Mouse (Mus musculus) left cerebral cortex, postnatal 36 days (tissue): ENCODE results near the gene Lrrc7. TPM values are rescaled to one million over a fixed set of nuclear protein-coding genes. Genes with fewer than 3 reads are reported as not detected.

Source experiments
- DNase-seq, 2 experiments: peaks; one replicate each; pipeline ENCODE4 v3.0.0; 2021 to 2022; ENCODE audit warnings: low spot score in 2 of 2, mixed read lengths in 1 of 2
- intact Hi-C: fragments of 180-260 bp; cut with DNase I; formaldehyde crosslinking; loops from one replicate; pipeline ENCODE4 v1.15.1; 2025
- total RNA-seq, 2 experiments: library from RNA; stranded (reverse); gene quantifications; 2 replicates each; pipeline ENCODE4 v1.2.3; 2021

Lrrc7 gene
- total RNA-seq, 2 experiments from 2014 or later, result 106 to 140 TPM

GRCm38 (mm10) chr3:158386848-158387247 is 175.2 kb downstream of the Lrrc7 start:
- intact Hi-C loops, result no loop called here
- DNase-seq, result no peak

GRCm38 (mm10) chr3:158375885-158376284 is 186.1 kb downstream of the Lrrc7 start:
- no peak for DNase-seq
- intact Hi-C loops, result no loop called here

DNA sequence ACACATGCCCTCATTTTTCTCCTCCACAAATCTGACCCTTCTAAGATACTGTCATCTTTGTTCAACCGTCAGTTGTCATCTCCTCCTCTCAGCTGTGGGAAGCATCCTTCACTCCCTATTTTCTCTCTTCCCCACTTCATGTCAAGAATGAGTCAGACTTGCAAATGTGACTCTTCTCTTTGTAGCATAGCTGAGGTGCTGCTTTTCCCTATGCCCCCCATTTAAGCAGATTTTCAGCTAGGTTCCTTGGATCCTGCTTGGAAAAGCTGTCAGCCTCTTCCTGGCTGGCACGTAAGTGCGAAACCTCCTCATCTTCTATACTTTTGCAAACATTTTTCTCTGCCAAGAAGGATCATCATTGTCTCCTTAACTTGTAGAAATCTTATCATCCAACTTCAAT is 192.9 kb downstream of the Lrrc7 start:
- peak in 1 of 2 experiments; percentile 34 for DNase-seq
- intact Hi-C loops, result loop anchor here (10.0 kb wide), 1 partner anchor 186 kb away; no protein-coding TSS in a partner anchor

DNA sequence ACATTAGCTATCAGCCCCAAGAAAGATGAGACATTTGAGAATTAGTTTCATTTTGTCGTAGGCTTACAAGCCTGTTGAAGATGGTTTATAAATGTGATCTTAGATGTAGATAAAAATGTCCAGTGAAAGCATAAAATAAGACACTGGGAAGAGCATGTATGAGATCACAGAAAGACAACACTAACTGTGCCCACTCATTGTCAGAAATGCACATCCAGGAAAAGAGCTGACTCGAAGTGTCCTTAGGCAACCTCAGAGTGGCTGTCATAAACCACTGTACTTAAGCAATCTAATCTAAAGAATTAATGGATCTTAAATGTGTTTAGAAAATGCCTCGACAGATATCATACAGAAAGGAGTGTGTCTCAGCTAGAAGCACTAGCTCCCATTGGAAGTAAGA is 196.2 kb downstream of the Lrrc7 start:
- intact Hi-C loops, result loop anchor here (10.0 kb wide), 1 partner anchor 189 kb away; no protein-coding TSS in a partner anchor

DNA sequence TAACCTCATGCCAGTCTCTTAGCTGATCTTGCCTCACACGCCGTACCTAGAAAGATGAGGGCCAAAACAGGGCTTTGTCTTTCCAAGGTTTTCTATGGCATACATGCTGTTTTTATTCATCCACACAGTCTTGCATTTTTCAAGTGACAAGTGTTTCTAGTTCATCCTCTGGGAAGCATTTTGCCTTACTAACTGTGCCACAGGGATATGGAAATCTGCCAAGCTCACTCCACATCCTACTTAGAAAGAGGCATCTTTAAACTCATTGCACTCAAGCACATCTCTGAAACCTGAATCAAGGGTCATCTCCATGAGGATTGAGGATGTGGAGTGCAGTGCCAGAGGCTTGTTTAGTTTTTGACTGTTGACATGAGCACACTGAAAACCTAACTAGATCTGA is 199.9 kb downstream of the Lrrc7 start:
- no peak for DNase-seq
- intact Hi-C loops, result loop anchor here (10.0 kb wide), 1 partner anchor 193 kb away; no protein-coding TSS in a partner anchor

More for the DNA sequence above, 196.2 kb downstream of the Lrrc7 start:
- DNase-seq, result no peak

DNA sequence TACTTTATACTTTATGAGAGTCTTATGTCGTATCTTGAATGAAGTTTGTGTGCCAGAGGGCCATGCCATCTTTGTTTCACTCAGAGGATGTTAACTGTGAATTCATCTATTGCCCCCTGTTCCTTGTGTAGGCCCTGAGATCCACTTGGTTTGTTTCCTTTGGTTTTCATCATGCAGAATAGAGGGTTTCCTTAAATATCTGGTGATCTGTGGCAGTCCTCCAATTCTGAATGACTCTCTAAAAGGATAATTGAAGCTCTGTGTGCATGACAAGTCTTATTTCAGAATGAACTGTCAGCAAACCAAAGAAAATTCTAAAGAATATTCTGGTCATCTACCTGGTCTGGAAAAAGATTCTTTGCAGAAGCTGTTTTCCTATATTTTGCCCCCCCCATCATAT is 205.3 kb downstream of the Lrrc7 start:
- no peak for DNase-seq
- intact Hi-C loops, result no loop called here

GRCm38 (mm10) chr3:158356194-158356593 is 205.8 kb downstream of the Lrrc7 start:
- intact Hi-C loops, result no loop called here
- no peak for DNase-seq

GRCm38 (mm10) chr3:158340808-158341207 is 221.2 kb downstream of the Lrrc7 start:
- no peak for DNase-seq
- intact Hi-C loops, result no loop called here

- intact Hi-C loops, result no loop called here
- DNase-seq, result no peak
These were observed 231.9 kb downstream of the Lrrc7 start for GRCm38 (mm10) chr3:158330085-158330484.

DNA sequence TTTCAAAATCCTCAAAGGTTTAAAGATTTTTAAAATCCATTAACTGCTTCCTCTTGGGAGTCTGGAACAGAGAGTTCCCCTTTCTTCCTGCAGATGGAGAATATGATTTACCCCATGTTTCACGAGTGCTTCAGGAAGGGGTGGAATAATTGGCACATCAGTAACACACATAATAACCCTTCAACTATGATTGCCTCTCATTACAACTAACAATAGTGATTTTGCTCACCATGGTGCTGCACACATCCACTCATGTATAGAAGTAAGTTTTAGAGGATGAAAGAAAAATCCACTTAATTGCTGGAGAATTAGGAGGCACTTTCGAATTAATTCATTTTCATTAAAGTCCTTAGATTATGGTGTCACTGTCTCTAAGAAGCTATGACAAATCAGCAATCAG is 251.6 kb downstream of the Lrrc7 start:
- intact Hi-C loops, result no loop called here
- no peak for DNase-seq

- intact Hi-C loops, result no loop called here
- no peak for DNase-seq
These were observed 254.6 kb downstream of the Lrrc7 start for GRCm38 (mm10) chr3:158307415-158307814.

- DNase-seq, result no peak
- intact Hi-C loops, result no loop called here
These were observed 263.3 kb downstream of the Lrrc7 start for GRCm38 (mm10) chr3:158298732-158299131.

DNA sequence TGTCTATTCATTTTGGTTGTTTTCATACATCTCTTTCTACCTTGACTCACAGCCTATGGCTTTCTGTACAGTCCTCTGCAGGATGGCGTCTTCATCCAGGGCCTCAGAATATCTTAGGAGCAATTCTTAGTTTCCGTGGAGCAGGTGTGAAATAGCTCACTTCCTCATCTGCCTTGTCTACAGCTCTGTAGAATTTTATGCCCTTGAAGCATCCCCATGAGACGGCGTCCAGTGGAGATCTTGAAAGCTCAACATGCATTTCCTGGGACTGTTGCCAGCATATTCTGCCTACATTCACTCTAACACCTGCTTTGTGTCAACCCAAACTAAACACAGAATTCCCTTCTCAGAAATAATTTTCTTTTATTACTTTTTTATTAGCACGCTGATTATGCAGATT is 267.0 kb downstream of the Lrrc7 start:
- intact Hi-C loops, result no loop called here
- DNase-seq, result peak; percentile 26 to 27

DNA sequence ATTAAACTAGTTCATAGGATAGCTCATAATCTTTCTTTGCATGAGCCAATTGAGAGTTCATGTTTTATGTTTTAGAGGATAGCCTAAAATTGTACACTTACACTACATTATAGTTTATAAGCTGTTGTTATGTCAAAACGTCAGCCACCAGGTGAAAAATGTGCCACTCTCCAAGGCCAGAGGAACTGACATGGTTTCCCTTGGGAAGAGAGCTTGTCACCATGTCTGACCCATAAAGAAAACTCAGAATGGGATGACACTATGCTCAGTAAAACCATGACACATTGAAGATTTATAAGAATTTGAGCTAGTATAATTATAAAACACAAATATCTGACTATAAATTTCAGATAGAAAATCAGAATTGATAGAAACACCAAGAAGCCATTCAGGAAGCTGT is 277.6 kb downstream of the Lrrc7 start:
- intact Hi-C loops, result no loop called here
- DNase-seq, result no peak

GRCm38 (mm10) chr3:158278631-158279030 is 283.4 kb downstream of the Lrrc7 start:
- intact Hi-C loops, result no loop called here
- peak in 1 of 2 experiments; percentile 21 for DNase-seq

- no peak for DNase-seq
- intact Hi-C loops, result no loop called here
These were observed 289.3 kb downstream of the Lrrc7 start for GRCm38 (mm10) chr3:158272700-158273099.

DNA sequence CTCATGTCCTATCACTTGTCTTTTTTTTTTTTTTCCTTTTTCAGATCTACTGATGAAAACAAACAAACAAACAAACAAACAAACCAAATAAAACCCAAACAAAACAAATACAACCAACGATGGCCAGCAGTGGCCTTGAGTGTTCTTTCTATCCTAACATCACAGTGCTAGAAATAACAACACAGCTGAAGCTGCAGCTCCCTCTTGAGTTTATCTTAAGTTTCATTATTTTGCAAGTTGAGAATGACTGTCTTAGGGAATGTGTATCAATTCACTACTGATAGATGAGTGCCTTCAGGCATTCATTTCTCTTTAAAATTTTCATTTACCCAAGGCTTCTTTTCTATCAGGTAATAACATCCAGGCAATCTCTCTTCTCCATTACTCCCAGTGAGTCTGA is 291.1 kb downstream of the Lrrc7 start:
- intact Hi-C loops, result no loop called here
- no peak for DNase-seq

- intact Hi-C loops, result no loop called here
- no peak for DNase-seq
These were observed 309.4 kb downstream of the Lrrc7 start for GRCm38 (mm10) chr3:158252576-158252975.

- DNase-seq, result no peak
- intact Hi-C loops, result no loop called here
These were observed 314.3 kb downstream of the Lrrc7 start for GRCm38 (mm10) chr3:158247672-158248071.

DNA sequence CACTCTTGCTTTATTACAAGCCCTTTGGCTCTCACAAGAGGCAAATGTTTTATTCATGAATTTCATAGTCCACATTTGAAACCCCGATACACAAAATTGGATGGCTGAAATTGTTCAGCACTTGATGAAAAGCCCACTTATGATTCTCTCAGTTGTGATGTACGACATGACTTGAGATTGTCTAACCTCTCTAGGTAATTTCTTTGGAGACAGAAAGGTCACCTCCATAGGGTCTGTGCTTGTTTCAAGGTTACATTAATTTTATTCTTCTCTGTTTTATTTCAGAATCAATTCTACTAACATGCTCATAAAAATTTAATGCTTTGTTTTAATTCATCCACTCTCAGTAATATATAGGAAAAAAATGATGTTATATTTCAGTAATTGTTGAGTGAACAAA is 351.4 kb downstream of the Lrrc7 start:
- no peak for DNase-seq
- intact Hi-C loops, result no loop called here

DNA sequence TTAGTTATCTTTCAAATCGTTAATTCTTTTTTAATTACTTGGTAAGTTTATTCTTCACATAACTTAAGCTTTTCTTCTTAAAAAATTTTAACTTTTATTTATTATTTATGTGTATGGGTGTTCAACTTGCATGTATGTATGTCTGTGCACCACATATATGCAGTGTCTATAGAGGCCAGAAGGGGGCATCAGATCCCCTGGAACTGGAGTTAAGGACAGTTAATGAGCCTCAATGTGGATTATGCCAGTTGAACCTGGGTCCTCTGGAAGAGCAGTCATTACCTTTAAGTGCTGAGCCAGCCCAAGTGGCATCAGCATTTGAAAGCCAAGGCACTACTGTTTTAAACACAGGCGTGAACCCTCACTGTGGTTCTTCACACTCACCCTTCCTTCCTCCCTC is 352.0 kb downstream of the Lrrc7 start:
- intact Hi-C loops, result no loop called here
- DNase-seq, result no peak

GRCm38 (mm10) chr3:158207840-158208239 is 354.2 kb downstream of the Lrrc7 start:
- intact Hi-C loops, result loop anchor here (10.0 kb wide), 1 partner anchor 357 kb away; the partner anchor contains the start of gene Lrrc7
- DNase-seq, result no peak
